Mouse (Mus musculus) limb, embryonic 14.5 days (tissue): ENCODE measurements around the gene Lrrc17. TPM values are rescaled to one million over a fixed set of nuclear protein-coding genes. Genes with fewer than 3 reads are reported as not detected.
A peak's percentile ranks its signal among the peaks of the same experiment; 100 is the strongest.
"Not testable (repeated sequence)": the region's sequence is repeated elsewhere in the genome, so short reads cannot be mapped to it uniquely, and the experiment has no call there.

Experiments used
- ATAC-seq: fragments of 200-750 bp; cut with Nextera tagmentation; 2 replicates; pipeline ENCODE4 v1.8.0; 2017; ENCODE audit warnings: low read depth, moderate number of reproducible peaks, moderate TSS enrichment; ENCODE audit not compliant: low FRiP score
- DNase-seq: peaks from one replicate; pipeline ENCODE4 v3.0.0-alpha.2; 2015; ENCODE audit warnings: low spot score
- H3K27ac ChIP-seq: fragments of 300-500 bp; sonication (generic); replicated peaks from 2 replicates; pipeline ENCODE4 v1.5.1; 2014; ENCODE audit warnings: low read depth, mild to moderate bottlenecking, low read length, moderate library complexity, mixed read lengths
- H3K27me3 ChIP-seq: fragments of 300-500 bp; sonication (generic); 2 replicates; pipeline ENCODE4 v1.6.1; 2014; ENCODE audit warnings: low read length, mixed read lengths; ENCODE audit not compliant: control insufficient read depth, insufficient read depth
- H3K36me3 ChIP-seq: fragments of 300-500 bp; sonication (generic); 2 replicates; pipeline ENCODE4 v1.6.1; 2014; ENCODE audit warnings: mild to moderate bottlenecking, low read length, moderate library complexity, mixed read lengths; ENCODE audit not compliant: control insufficient read depth, insufficient read depth
- H3K4me1 ChIP-seq: fragments of 300-500 bp; sonication (generic); 2 replicates; pipeline ENCODE4 v1.6.1; 2014; ENCODE audit warnings: antibody characterized with exemption, low read length, mixed read lengths; ENCODE audit not compliant: control insufficient read depth, insufficient read depth
- H3K4me2 ChIP-seq: fragments of 300-500 bp; sonication (generic); replicated peaks from 2 replicates; pipeline ENCODE4 v1.6.1; 2014; ENCODE audit warnings: low read depth, mild to moderate bottlenecking, low read length, moderate library complexity; ENCODE audit not compliant: severe bottlenecking
- H3K4me3 ChIP-seq: fragments of 300-500 bp; sonication (generic); replicated peaks from 2 replicates; pipeline ENCODE4 v1.5.1; 2014; ENCODE audit warnings: low read length
- H3K9ac ChIP-seq: fragments of 300-500 bp; sonication (generic); 2 replicates; pipeline ENCODE4 v1.6.1; 2014; ENCODE audit warnings: mild to moderate bottlenecking, low read depth, low read length, moderate library complexity; ENCODE audit not compliant: severe bottlenecking
- H3K9me3 ChIP-seq: fragments of 300-500 bp; sonication (generic); 2 replicates; pipeline ENCODE4 v1.6.1; 2016; ENCODE audit warnings: low read length; ENCODE audit not compliant: control insufficient read depth
- POLR2A ChIP-seq: fragments of 200-500 bp; IDR thresholded peaks from 2 replicates; pipeline ENCODE4 v1.8.0; 2012; ENCODE audit warnings: inconsistent platforms, mild to moderate bottlenecking, moderate library complexity, borderline replicate concordance; ENCODE audit not compliant: insufficient read depth, insufficient read length; ENCODE audit errors: extremely low read depth
- WGBS: fragments of 180-500 bp; shearing (Covaris S2); extraction: QIAGEN DNeasy Blood & Tissue Kit; methylation state at CpG from one replicate; pipeline ENCODE4 v1.1.7; 2014; 5-methylcytosine and 5-hydroxymethylcytosine counted together
- polyA plus RNA-seq, 2 experiments: library from polyadenylated mRNA; depleted of rRNA in 1 of 2; stranded (reverse) in 1 of 2; unstranded in 1 of 2; fragments of >200 nt; fragmentation: Nextera tagmentation in 1 of 2; extraction: Ambion mirVana in 1 of 2; gene quantifications; 2 replicates each; pipeline versions ENCODE4 v1.2.1 to v1.2.3; 2012 to 2014

Lrrc17 gene
- polyA plus RNA-seq, 2 experiments: 102 to 116 TPM

DNA sequence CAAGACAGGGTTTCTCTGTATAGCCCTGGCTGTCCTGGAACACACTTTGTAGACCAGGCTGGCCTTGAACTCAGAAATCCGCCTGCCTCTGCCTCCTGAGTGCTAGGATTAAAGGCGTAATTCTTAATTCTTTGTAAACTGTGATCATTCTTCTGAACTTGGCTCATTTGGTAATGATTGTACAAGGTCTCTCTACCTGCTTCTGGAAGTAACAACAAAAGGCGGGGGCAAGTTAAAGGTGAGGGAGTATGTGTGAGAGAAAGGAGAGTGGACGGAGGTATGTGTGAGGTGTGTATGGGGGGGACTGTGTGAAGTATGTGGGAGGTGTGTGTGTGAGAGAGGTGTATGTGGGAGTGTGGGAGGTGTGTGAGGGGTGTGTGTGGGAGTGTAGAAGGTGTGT, 56.6 kb downstream of the Lrrc17 start:
- no peaks in the 10 kb centered on the region for H3K36me3 ChIP-seq

GRCm38 (mm10) chr5:21605936-21606335, 62.6 kb downstream of the Lrrc17 start:
- Histone ChIP-seq H3K9ac (no peak overlapping the region), H3K27ac (no peak overlapping the region), H3K9me3 (no peaks in the 10 kb centered on the region), H3K36me3 (no peaks in the 10 kb centered on the region), H3K4me3 (no peak overlapping the region), H3K4me1 (peaks cover 11% of the 10 kb centered on the region), H3K4me2 (no peak overlapping the region), H3K27me3 (no peaks in the 10 kb centered on the region)
- ATAC-seq: no peak
- no peak for DNase-seq
- no peak for TF ChIP-seq POLR2A
- WGBS: 79% methylated on average over 6 of the region's 6 CpGs

More for the DNA sequence above, 56.6 kb downstream of the Lrrc17 start:
- Histone ChIP-seq H3K27ac (no peak overlapping the region), H3K9ac (no peak overlapping the region), H3K4me3 (no peak overlapping the region), H3K9me3 (no peaks in the 10 kb centered on the region), H3K4me2 (no peak overlapping the region), H3K4me1 (no peaks in the 10 kb centered on the region), H3K27me3 (no peaks in the 10 kb centered on the region)
- WGBS: 95% methylated on average over 4 of the region's 4 CpGs
- DNase-seq: no peak
- no peak for TF ChIP-seq POLR2A
- no peak for ATAC-seq

DNA sequence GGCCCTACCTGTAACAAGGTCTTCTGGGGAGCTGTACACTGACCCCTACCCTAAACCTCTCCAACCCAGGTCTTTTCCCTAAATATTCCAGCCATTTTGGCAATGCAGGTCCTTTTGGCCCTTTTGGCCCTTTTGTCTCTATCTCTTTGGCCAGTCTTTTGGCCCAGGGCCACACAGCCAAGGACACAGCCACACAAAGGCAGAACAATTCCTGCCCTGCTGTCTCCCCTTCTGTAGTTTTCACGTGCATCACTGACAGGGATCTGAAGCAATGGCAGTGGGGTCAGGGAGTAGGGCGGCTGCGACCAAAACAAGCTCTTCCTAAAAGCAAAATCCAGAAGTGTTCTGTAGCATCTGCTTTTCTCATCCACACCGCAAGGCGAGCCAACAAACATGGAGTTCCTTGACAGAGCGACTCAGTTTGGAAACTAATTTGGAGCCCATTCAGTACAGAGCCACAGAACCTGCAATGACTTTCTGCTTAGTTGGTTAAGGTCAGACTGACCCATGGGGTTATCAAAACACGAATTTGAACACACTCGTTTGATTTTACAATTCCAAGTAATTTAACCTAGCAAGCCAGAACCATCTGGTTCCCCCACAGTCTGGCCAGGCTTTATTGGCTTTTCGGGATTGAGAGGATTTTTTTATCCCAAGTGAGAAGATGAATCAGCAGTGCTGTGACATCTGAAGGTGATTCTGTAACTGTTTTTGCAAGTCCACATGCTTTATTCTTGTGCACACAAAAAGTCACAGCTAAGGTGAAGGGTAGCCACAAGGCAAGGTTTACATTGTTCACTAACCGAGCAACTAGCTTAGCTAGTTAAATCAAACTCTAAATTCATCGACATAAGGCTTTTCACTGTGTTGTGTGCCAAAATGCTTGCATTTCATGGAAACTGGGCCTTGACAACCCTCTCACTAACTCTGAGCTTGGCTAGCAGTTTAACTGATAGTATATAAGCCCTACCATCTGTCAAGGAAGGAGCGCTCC, 65.2 kb downstream of the Lrrc17 start:
- no peak overlapping the region for H3K9ac ChIP-seq
- 49% methylated on average over 12 of the region's 12 CpGs for whole genome bisulfite sequencing
- no peak overlapping the region for H3K4me2 ChIP-seq
- H3K36me3 ChIP-seq: no peaks in the 10 kb centered on the region
- H3K27me3 ChIP-seq: no peaks in the 10 kb centered on the region
- peak; percentile 42 for DNase-seq
- H3K4me1 ChIP-seq: peaks cover 11% of the 10 kb centered on the region
- peak; percentile 53 for ATAC-seq
- TF ChIP-seq POLR2A: no peak
- H3K27ac ChIP-seq: peak overlapping the region; percentile 52
- no peaks in the 10 kb centered on the region for H3K9me3 ChIP-seq
- H3K4me3 ChIP-seq: no peak overlapping the region

DNA sequence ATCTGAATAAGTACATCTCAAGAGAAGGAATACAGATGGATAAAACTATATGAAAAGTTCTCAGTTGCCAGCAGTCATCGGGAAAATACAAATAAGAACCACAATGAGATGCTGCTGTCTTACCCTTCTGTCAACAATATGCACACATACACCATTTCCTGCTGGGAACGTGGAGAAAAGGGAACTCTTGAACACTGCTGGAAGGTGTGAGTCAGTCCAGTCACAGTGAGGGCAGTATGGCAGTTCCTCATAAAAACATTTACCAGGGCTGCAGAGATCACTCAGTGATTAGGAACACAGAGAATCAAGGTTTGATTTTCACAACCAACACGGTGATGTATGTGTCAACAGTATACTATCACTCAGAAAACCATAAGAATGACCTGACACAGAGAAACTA, 67.6 kb downstream of the Lrrc17 start:
- WGBS: 65% methylated on average over 3 of the region's 3 CpGs
- peaks cover 11% of the 10 kb centered on the region for H3K4me1 ChIP-seq
- ATAC-seq: no peak

DNA sequence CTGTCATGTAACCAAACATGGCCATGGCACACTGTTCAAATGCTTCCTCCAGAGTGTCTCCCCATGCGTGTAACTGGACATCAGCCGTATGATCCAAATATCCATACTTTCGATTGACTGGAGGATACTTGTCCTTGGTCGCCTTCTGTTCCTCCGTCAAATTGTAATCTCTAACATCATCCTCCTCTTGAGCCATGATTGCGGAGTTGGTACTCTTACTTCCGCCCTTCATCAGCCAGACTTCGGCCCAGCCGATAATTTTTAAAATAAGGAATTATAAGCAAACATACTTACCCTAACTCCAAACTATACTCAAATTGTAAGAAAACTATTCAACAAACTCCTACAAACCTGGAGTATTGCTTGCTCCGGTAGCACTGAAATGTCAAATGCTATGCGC, 70.9 kb downstream of the Lrrc17 start:
- not testable (repeated sequence) for H3K9me3 ChIP-seq, ATAC-seq
- WGBS: 96% methylated on average over 11 of the region's 11 CpGs

More for the DNA sequence above, 67.6 kb downstream of the Lrrc17 start:
- no peak for DNase-seq
- Histone ChIP-seq H3K9ac (no peak overlapping the region), H3K4me2 (no peak overlapping the region), H3K9me3 (no peaks in the 10 kb centered on the region), H3K27me3 (no peaks in the 10 kb centered on the region), H3K36me3 (no peaks in the 10 kb centered on the region), H3K4me3 (no peak overlapping the region), H3K27ac (no peak overlapping the region)
- no peak for TF ChIP-seq POLR2A

More for the DNA sequence above, 70.9 kb downstream of the Lrrc17 start:
- not testable (repeated sequence) for H3K27ac ChIP-seq, H3K4me1 ChIP-seq, H3K4me2 ChIP-seq, H3K36me3 ChIP-seq, H3K9ac ChIP-seq, H3K27me3 ChIP-seq, H3K4me3 ChIP-seq, DNase-seq
